Mouse (Mus musculus): ENCODE results near the gene Fam45a.

GRCm38 (mm10) chr19:60804903-60805302 is 6.5 kb upstream of the Fam45a start:
- TF ChIP-seq GATA1 (IDR thresholded peaks at IDR 0.05; ENCODE audit: low read length) (no peak), TAL1 (IDR thresholded peaks at IDR 0.05; ENCODE audit: low read length) (no peak)
